Mouse (Mus musculus) limb, embryonic 12.5 days (tissue): Measurements from ENCODE around the gene U2af1l4. TPM values are rescaled to one million over a fixed set of nuclear protein-coding genes. Genes with fewer than 3 reads are reported as not detected.

Experiments
- ATAC-seq: fragments of 200-750 bp; cut with Nextera tagmentation; 2 replicates; pipeline ENCODE4 v1.8.0; 2017; ENCODE audit warnings: low read depth, moderate TSS enrichment; ENCODE audit not compliant: insufficient number of reproducible peaks, insufficient read depth, low FRiP score, low TSS enrichment
- H3K27ac ChIP-seq: fragments of 300-500 bp; sonication (generic); 2 replicates; pipeline ENCODE4 v1.5.1; 2016; ENCODE audit warnings: mild to moderate bottlenecking, moderate library complexity
- H3K27me3 ChIP-seq: fragments of 300-500 bp; sonication (generic); 2 replicates; pipeline ENCODE4 v1.6.1; 2016; ENCODE audit warnings: mild to moderate bottlenecking, moderate library complexity
- H3K36me3 ChIP-seq: fragments of 300-500 bp; sonication (generic); 2 replicates; pipeline ENCODE4 v1.6.1; 2016; ENCODE audit warnings: mild to moderate bottlenecking, moderate library complexity
- H3K4me1 ChIP-seq: fragments of 300-500 bp; sonication (generic); replicated peaks from 2 replicates; pipeline ENCODE4 v1.6.1; 2016
- H3K4me2 ChIP-seq: fragments of 300-500 bp; sonication (generic); 2 replicates; pipeline ENCODE4 v1.6.1; 2016; ENCODE audit warnings: mild to moderate bottlenecking, moderate library complexity
- H3K4me3 ChIP-seq: fragments of 300-500 bp; sonication (generic); replicated peaks from 2 replicates; pipeline ENCODE4 v1.5.1; 2016; ENCODE audit warnings: mild to moderate bottlenecking
- H3K9ac ChIP-seq: fragments of 300-500 bp; sonication (generic); replicated peaks from 2 replicates; pipeline ENCODE4 v1.6.1; 2016; ENCODE audit warnings: mild to moderate bottlenecking, moderate library complexity
- H3K9me3 ChIP-seq: fragments of 300-500 bp; sonication (generic); 2 replicates; pipeline ENCODE4 v1.6.1; 2016; ENCODE audit warnings: mild to moderate bottlenecking, moderate library complexity
- WGBS: fragments of 180-500 bp; shearing (Covaris S2); methylation state at CpG from one replicate; pipeline ENCODE4 v1.1.7; 2016; 5-methylcytosine and 5-hydroxymethylcytosine counted together
- polyA plus RNA-seq: library from polyadenylated mRNA; unstranded; fragments of >200 nt; fragmentation: Nextera tagmentation; extraction: Ambion mirVana; gene quantifications from 2 replicates; pipeline ENCODE4 v1.2.1, GENCODE M21; 2016

The U2af1l4 gene
- polyA plus RNA-seq, 1 experiment from 2014 or later = 87.8 TPM

GRCm38 (mm10) chr7:30589435-30590301 is 26.6 kb downstream of the U2af1l4 start:
- peak; percentile 64 for ATAC-seq
- WGBS = 28% methylated on average over 40 of the region's 40 CpGs
- peak overlapping the region; percentile 92 for H3K27ac ChIP-seq

DNA sequence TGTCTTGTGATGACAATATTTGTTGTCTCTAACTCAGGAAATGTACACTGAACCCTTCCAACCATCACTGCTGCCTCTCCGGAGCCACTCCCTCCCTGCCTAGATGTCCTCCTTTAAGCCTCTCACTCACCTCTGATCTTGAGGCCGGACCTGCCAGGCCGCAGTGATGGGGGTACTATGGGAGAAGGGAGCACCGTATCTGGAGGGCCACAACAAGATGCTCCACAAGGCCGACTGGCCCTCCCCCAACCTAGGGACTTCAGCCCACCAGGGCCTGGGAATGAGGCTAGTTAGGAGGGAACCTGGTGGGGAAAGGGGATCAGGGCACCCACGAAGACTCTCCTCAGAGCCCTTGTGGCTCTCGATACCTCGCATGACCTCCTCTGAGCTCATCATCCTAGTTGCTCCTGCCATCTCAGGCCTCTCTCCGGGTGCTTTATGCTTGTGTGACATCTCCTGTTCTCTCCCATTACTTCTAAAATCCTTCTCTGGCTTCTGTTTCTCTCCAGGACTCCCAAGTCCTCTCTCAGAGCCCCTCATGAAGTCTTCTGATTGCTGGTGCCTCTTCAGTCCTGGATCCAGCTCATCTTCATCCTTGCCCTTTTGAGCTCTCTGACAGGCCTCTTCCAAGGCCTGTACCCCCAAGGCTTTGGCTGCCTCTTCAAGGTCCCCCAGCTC is 28.0 kb downstream of the U2af1l4 start:
- no peak overlapping the region for H3K4me3 ChIP-seq

More at GRCm38 (mm10) chr7:30589435-30590301, 26.6 kb downstream of the U2af1l4 start:
- peaks cover 20% of the 10 kb centered on the region for H3K4me1 ChIP-seq
- peak overlapping the region; percentile 99 for H3K4me3 ChIP-seq
- peaks cover 22% of the 10 kb centered on the region for H3K36me3 ChIP-seq
- peak overlapping the region; percentile 94 for H3K4me2 ChIP-seq
- H3K9ac ChIP-seq = peak overlapping the region; percentile 51
- H3K27me3 ChIP-seq = no peaks in the 10 kb centered on the region
- H3K9me3 ChIP-seq = no peaks in the 10 kb centered on the region

DNA sequence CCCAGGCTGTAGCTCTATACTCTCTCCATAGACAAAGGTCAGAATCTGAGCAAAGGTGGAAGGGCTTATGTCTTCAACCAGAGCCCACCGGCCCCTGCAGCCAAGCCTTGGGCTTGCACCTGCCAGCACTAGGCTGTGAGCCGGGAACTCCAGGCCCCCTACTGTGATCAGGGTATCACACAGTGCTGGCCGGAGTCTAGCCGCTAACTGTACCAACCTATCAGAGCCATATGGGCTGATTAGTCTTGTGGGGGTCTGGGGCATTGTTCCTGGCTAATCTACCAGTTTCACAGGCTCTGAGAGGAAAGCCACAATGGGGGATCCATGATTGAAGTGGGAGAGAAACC is 28.5 kb downstream of the U2af1l4 start:
- ATAC-seq = no peak
- Histone ChIP-seq H3K4me1 (peaks cover 17% of the 10 kb centered on the region), H3K9ac (no peak overlapping the region), H3K4me2 (no peak overlapping the region), H3K9me3 (no peaks in the 10 kb centered on the region), H3K27me3 (peaks cover 5% of the 10 kb centered on the region), H3K36me3 (peaks cover 3% of the 10 kb centered on the region), H3K4me3 (no peak overlapping the region), H3K27ac (no peak overlapping the region)
- WGBS = 59% methylated on average over 4 of the region's 4 CpGs

More for the DNA sequence above, 28.0 kb downstream of the U2af1l4 start:
- no peak for ATAC-seq
- no peak overlapping the region for H3K27ac ChIP-seq
- no peak overlapping the region; the same call in 1 of the 2 replicates for H3K9ac ChIP-seq
- H3K27me3 ChIP-seq = peaks cover 5% of the 10 kb centered on the region
- peaks cover 20% of the 10 kb centered on the region for H3K4me1 ChIP-seq
- WGBS = 86% methylated on average over 9 of the region's 9 CpGs
- no peaks in the 10 kb centered on the region for H3K9me3 ChIP-seq
- H3K4me2 ChIP-seq = no peak overlapping the region
- H3K36me3 ChIP-seq = peaks cover 8% of the 10 kb centered on the region

DNA sequence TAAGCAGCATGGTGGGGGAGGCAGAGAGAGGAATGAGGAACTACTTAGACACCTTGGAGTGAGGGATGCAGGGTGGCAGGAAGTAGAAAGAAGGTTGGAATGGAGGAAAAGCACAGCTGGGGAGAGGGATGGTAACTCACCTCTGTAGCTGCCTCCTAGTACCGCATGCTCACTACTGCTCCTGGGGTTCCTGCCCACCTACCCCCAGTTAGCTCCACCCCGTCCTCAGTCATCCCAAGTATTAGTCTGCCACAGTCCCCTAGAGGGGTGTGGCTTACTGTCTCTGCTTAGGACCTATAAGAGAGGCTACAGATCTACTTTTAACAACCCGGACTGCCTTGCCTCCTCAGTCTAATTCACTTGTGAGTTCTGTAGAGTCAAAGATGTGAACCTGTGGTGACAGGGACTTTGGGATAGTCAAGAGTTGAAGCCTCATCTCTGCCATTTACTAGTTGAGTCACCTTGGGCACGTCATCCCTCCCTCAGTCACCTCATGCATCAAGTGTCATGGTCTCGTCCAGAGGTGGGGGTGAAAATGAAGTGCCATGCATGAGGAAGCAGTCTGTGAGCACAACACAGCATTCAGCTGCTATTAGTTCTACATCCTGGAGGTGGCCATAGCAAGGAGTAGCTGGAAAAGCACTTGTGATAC is 29.8 kb downstream of the U2af1l4 start:
- H3K27me3 ChIP-seq = peaks cover 5% of the 10 kb centered on the region
- no peak overlapping the region for H3K9ac ChIP-seq
- H3K4me3 ChIP-seq = no peak overlapping the region
- H3K36me3 ChIP-seq = no peaks in the 10 kb centered on the region
- 37% methylated on average over 5 of the region's 5 CpGs for WGBS
- H3K27ac ChIP-seq = no peak overlapping the region
- no peak for ATAC-seq
- H3K4me2 ChIP-seq = no peak overlapping the region
- peaks cover 5% of the 10 kb centered on the region for H3K4me1 ChIP-seq
- H3K9me3 ChIP-seq = no peaks in the 10 kb centered on the region

GRCm38 (mm10) chr7:30593579-30594509 is 30.7 kb downstream of the U2af1l4 start:
- no peak overlapping the region for H3K9ac ChIP-seq
- ATAC-seq = no peak
- peaks cover 5% of the 10 kb centered on the region for H3K27me3 ChIP-seq
- no peak overlapping the region for H3K27ac ChIP-seq
- H3K4me3 ChIP-seq = no peak overlapping the region
- 77% methylated on average over 10 of the region's 10 CpGs for WGBS
- no peaks in the 10 kb centered on the region for H3K9me3 ChIP-seq
- no peaks in the 10 kb centered on the region for H3K36me3 ChIP-seq
- H3K4me1 ChIP-seq = peaks cover 5% of the 10 kb centered on the region
- H3K4me2 ChIP-seq = no peak overlapping the region

GRCm38 (mm10) chr7:30594510-30595024 is 31.5 kb downstream of the U2af1l4 start:
- Histone ChIP-seq H3K4me2 (no peak overlapping the region), H3K9me3 (no peaks in the 10 kb centered on the region), H3K36me3 (no peaks in the 10 kb centered on the region), H3K9ac (no peak overlapping the region), H3K4me1 (peaks cover 5% of the 10 kb centered on the region), H3K27me3 (peaks cover 5% of the 10 kb centered on the region), H3K27ac (no peak overlapping the region), H3K4me3 (no peak overlapping the region)
- 68% methylated on average over 4 of the region's 4 CpGs for WGBS
- no peak for ATAC-seq

- H3K27ac ChIP-seq = no peak overlapping the region
- H3K9ac ChIP-seq = no peak overlapping the region
- H3K4me1 ChIP-seq = no peaks in the 10 kb centered on the region
- H3K4me3 ChIP-seq = no peak overlapping the region
- ATAC-seq = no peak
- no peak overlapping the region for H3K4me2 ChIP-seq
- peaks cover 5% of the 10 kb centered on the region for H3K27me3 ChIP-seq
- no peaks in the 10 kb centered on the region for H3K9me3 ChIP-seq
- no peaks in the 10 kb centered on the region for H3K36me3 ChIP-seq
- WGBS = 80% methylated on average over 5 of the region's 5 CpGs
Observed at GRCm38 (mm10) chr7:30596093-30596492, 33.0 kb downstream of the U2af1l4 start.

- H3K4me2 ChIP-seq = no peak overlapping the region
- H3K27me3 ChIP-seq = peaks cover 5% of the 10 kb centered on the region
- ATAC-seq = no peak
- WGBS = 77% methylated on average over 5 of the region's 5 CpGs
- no peaks in the 10 kb centered on the region for H3K36me3 ChIP-seq
- H3K9ac ChIP-seq = no peak overlapping the region
- no peaks in the 10 kb centered on the region for H3K4me1 ChIP-seq
- H3K4me3 ChIP-seq = no peak overlapping the region
- no peak overlapping the region for H3K27ac ChIP-seq
- H3K9me3 ChIP-seq = 0 out of 2 replicates have a peak, but pooled peaks cover 2% of the 10 kb centered on the region
Observed at GRCm38 (mm10) chr7:30596811-30597210, 33.7 kb downstream of the U2af1l4 start.

DNA sequence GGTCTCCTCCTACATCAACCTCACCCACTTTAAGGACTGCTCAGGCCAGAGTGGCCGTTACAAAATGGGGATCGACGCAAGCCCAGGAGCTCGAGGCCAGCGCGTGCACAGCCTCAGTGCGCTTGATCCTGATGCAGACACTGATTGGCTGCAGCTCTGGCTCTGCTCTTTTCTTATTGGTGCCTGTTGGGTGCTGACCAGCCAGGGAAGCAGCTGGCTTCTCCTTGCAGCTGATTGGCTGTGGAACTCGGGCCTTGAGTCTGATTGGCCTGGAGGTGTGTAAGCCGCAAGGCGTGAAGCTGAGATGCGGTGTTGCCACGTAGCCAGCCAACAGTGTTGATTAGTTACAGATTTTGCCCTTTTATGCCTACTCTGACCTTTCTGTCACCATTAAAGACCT is 35.7 kb downstream of the U2af1l4 start, which contains the start of gene Zbtb32:
Gene Zbtb32, minus strand, starts transcription at position 124 of the 400 bp plus-strand sequence.
- H3K4me3 ChIP-seq = no peak within 1 kb of the TSS
- H3K4me1 ChIP-seq = no peaks in the 10 kb centered on the region
- ATAC-seq = no peak
- H3K36me3 ChIP-seq = no peaks in the 10 kb centered on the region
- H3K27me3 ChIP-seq = peaks cover 5% of the 10 kb centered on the region
- 92% methylated on average over 12 of the region's 12 CpGs for WGBS
- H3K9ac ChIP-seq = no peak within 1 kb of the TSS
- no peak within 1 kb of the TSS for H3K4me2 ChIP-seq
- H3K27ac ChIP-seq = no peak within 1 kb of the TSS
- H3K9me3 ChIP-seq = 0 out of 2 replicates have a peak, but pooled peaks cover 4% of the 10 kb centered on the region

GRCm38 (mm10) chr7:30599933-30600353 is 36.8 kb downstream of the U2af1l4 start:
- Histone ChIP-seq H3K36me3 (no peaks in the 10 kb centered on the region), H3K9me3 (0 out of 2 replicates have a peak, but pooled peaks cover 4% of the 10 kb centered on the region), H3K4me2 (no peak overlapping the region), H3K9ac (no peak overlapping the region), H3K27me3 (peaks cover 3% of the 10 kb centered on the region), H3K4me3 (no peak overlapping the region), H3K27ac (no peak overlapping the region), H3K4me1 (no peaks in the 10 kb centered on the region)
- peak; percentile 92 for ATAC-seq
- 3% methylated on average over 16 of the region's 16 CpGs for WGBS
